Mouse (Mus musculus): ENCODE measurements around the gene Itgam. TPM values are rescaled to one million over a fixed set of nuclear protein-coding genes. Genes with fewer than 3 reads are reported as not detected.

Itgam gene
- total and polyA plus RNA-seq, 3 experiments = 0.07 to 0.30 (median 0.22) TPM

DNA sequence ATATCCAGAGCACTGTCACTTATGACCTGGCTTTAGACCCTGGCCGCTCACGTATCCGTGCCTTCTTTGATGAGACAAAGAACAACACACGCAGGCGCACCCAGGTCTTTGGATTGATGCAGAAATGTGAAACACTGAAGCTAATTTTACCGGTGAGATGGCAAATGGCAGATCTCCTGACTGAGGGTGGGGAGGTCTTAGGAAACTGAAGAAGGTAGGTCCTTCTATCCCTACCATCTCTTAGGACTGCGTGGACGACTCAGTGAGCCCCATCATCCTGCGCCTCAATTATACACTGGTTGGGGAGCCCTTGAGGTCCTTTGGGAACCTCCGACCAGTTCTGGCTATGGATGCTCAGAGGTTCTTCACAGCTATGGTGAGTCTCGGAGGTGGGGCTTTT lies 49.7 kb downstream of the Itgam start:
- Histone ChIP-seq H3K9me3 (replicated peaks) (no peaks in the 10 kb centered on the region), H3K4me1 (ENCODE audit: insufficient read depth, low read depth, low read length) (no peaks in the 10 kb centered on the region), H3K4me3 (ENCODE audit: low read depth, low read length) (no peak overlapping the region), H3K27me3 (ENCODE audit: insufficient read depth, low read length) (peaks cover 16% of the 10 kb centered on the region), H3K36me3 (replicated peaks) (no peaks in the 10 kb centered on the region)
- TF ChIP-seq GATA2 (IDR thresholded peaks at IDR 0.05; ENCODE audit: borderline replicate concordance, low read depth, low read length) (no peak), CTCF (IDR thresholded peaks at IDR 0.05; ENCODE audit: low read depth, low read length) (no peak), TAL1 (conservative IDR thresholded peaks at IDR 0.05; ENCODE audit: low read depth, low read length) (no peak), GATA1 (IDR thresholded peaks at IDR 0.05; ENCODE audit: borderline replicate concordance, low read length) (no peak), POLR2AphosphoS5 (IDR thresholded peaks at IDR 0.05; ENCODE audit: insufficient replicate concordance, low read depth, low read length) (no peak)
- ATAC-seq (ENCODE audit: extremely low read depth, insufficient number of reproducible peaks, low FRiP score, poor library complexity, severe bottlenecking) = no peak
- no peak for DNase-seq (ENCODE audit: low spot score)

GRCm38 (mm10) chr7:128114371-128115105 lies 52.1 kb downstream of the Itgam start:
- no peak for DNase-seq (ENCODE audit: low spot score)

GRCm38 (mm10) chr7:128115211-128115958 lies 52.9 kb downstream of the Itgam start:
- DNase-seq (ENCODE audit: low spot score) (no peak), ATAC-seq (ENCODE audit: extremely low read depth, insufficient number of reproducible peaks, low FRiP score, poor library complexity, severe bottlenecking) (no peak)
- no peaks in the 10 kb centered on the region for H3K4me1 ChIP-seq (ENCODE audit: insufficient read depth, low read depth, low read length)

More at GRCm38 (mm10) chr7:128114371-128115105, 52.1 kb downstream of the Itgam start:
- Histone ChIP-seq H3K4me3 (ENCODE audit: low read depth, low read length) (no peak overlapping the region), H3K27me3 (ENCODE audit: insufficient read depth, low read length) (peaks cover 10% of the 10 kb centered on the region), H3K36me3 (replicated peaks) (no peaks in the 10 kb centered on the region), H3K9me3 (replicated peaks) (no peaks in the 10 kb centered on the region), H3K4me1 (ENCODE audit: insufficient read depth, low read depth, low read length) (no peaks in the 10 kb centered on the region)
- no peak for ATAC-seq (ENCODE audit: extremely low read depth, insufficient number of reproducible peaks, low FRiP score, poor library complexity, severe bottlenecking)
- TF ChIP-seq GATA2 (IDR thresholded peaks at IDR 0.05; ENCODE audit: borderline replicate concordance, low read depth, low read length) (no peak), CTCF (IDR thresholded peaks at IDR 0.05; ENCODE audit: low read depth, low read length) (no peak), POLR2AphosphoS5 (IDR thresholded peaks at IDR 0.05; ENCODE audit: insufficient replicate concordance, low read depth, low read length) (no peak), GATA1 (IDR thresholded peaks at IDR 0.05; ENCODE audit: borderline replicate concordance, low read length) (no peak), TAL1 (conservative IDR thresholded peaks at IDR 0.05; ENCODE audit: low read depth, low read length) (no peak)

GRCm38 (mm10) chr7:128116396-128116795 lies 54.0 kb downstream of the Itgam start:
- no peaks in the 10 kb centered on the region for H3K36me3 ChIP-seq (replicated peaks)
- ATAC-seq (ENCODE audit: extremely low read depth, insufficient number of reproducible peaks, low FRiP score, poor library complexity, severe bottlenecking) = no peak
- no peak for TF ChIP-seq GATA1 (IDR thresholded peaks at IDR 0.05; ENCODE audit: borderline replicate concordance, low read length)
- TF ChIP-seq CTCF (IDR thresholded peaks at IDR 0.05; ENCODE audit: low read depth, low read length) = no peak
- TF ChIP-seq TAL1 (conservative IDR thresholded peaks at IDR 0.05; ENCODE audit: low read depth, low read length) = no peak
- no peak for TF ChIP-seq GATA2 (IDR thresholded peaks at IDR 0.05; ENCODE audit: borderline replicate concordance, low read depth, low read length)
- TF ChIP-seq POLR2AphosphoS5 (IDR thresholded peaks at IDR 0.05; ENCODE audit: insufficient replicate concordance, low read depth, low read length) = no peak
- no peaks in the 10 kb centered on the region for H3K4me1 ChIP-seq (ENCODE audit: insufficient read depth, low read depth, low read length)
- no peaks in the 10 kb centered on the region for H3K9me3 ChIP-seq (replicated peaks)
- H3K27me3 ChIP-seq (ENCODE audit: insufficient read depth, low read length) = peaks cover 10% of the 10 kb centered on the region
- DNase-seq (ENCODE audit: low spot score) = no peak
- no peak overlapping the region for H3K4me3 ChIP-seq (ENCODE audit: low read depth, low read length)

More at GRCm38 (mm10) chr7:128115211-128115958, 52.9 kb downstream of the Itgam start:
- H3K36me3 ChIP-seq (replicated peaks) = no peaks in the 10 kb centered on the region
- no peaks in the 10 kb centered on the region for H3K9me3 ChIP-seq (replicated peaks)
- TF ChIP-seq GATA2 (IDR thresholded peaks at IDR 0.05; ENCODE audit: borderline replicate concordance, low read depth, low read length) (no peak), TAL1 (conservative IDR thresholded peaks at IDR 0.05; ENCODE audit: low read depth, low read length) (no peak), GATA1 (IDR thresholded peaks at IDR 0.05; ENCODE audit: borderline replicate concordance, low read length) (no peak), CTCF (IDR thresholded peaks at IDR 0.05; ENCODE audit: low read depth, low read length) (no peak), POLR2AphosphoS5 (IDR thresholded peaks at IDR 0.05; ENCODE audit: insufficient replicate concordance, low read depth, low read length) (no peak)
- H3K4me3 ChIP-seq (ENCODE audit: low read depth, low read length) = no peak overlapping the region
- peaks cover 10% of the 10 kb centered on the region for H3K27me3 ChIP-seq (ENCODE audit: insufficient read depth, low read length)

DNA sequence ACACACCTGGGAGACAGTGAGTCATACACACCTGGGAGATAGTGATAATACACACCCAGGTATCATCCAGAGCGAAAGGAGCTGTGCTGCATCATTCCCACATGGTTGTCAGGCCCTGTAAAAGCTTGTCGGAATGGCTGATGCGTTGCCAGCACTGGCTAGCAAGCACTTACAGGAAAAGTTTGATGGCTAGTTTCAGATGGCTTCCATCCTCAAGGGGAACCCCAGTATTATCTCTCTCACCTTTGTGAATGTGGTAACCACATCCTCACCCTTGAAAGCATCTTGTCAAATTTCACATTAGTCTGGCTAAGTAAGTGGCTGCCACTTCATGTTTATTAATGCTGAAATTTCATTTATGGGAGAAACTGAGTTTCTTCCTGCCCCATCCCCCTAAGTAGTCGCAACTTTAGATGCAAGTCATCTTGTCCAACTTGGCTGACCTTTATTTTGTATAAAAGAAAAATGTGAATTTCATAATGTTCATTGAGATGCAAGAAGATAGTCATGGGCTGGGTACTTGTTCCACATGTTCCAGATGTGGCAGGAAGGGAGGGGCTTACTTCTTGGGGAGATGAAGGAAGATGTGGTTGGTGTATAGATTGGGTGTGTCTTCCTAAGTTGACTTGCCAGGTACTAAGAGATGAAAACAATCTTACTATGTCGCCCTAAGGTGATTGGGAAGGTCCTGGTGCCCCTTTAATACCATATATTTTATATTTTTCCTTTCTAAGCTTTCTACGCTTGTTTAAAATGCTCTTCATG lies 57.5 kb downstream of the Itgam start:
- no peak for DNase-seq (ENCODE audit: low spot score)
- no peaks in the 10 kb centered on the region for H3K4me1 ChIP-seq (ENCODE audit: insufficient read depth, low read depth, low read length)
- TF ChIP-seq TAL1 (conservative IDR thresholded peaks at IDR 0.05; ENCODE audit: low read depth, low read length) (no peak), GATA2 (IDR thresholded peaks at IDR 0.05; ENCODE audit: borderline replicate concordance, low read depth, low read length) (no peak), POLR2AphosphoS5 (IDR thresholded peaks at IDR 0.05; ENCODE audit: insufficient replicate concordance, low read depth, low read length) (no peak), CTCF (IDR thresholded peaks at IDR 0.05; ENCODE audit: low read depth, low read length) (no peak), GATA1 (IDR thresholded peaks at IDR 0.05; ENCODE audit: borderline replicate concordance, low read length) (no peak)
- no peak for ATAC-seq (ENCODE audit: extremely low read depth, insufficient number of reproducible peaks, low FRiP score, poor library complexity, severe bottlenecking)
- H3K9me3 ChIP-seq (replicated peaks) = no peaks in the 10 kb centered on the region
- H3K36me3 ChIP-seq (replicated peaks) = no peaks in the 10 kb centered on the region
- peaks cover 16% of the 10 kb centered on the region for H3K27me3 ChIP-seq (ENCODE audit: insufficient read depth, low read length)
- H3K4me3 ChIP-seq (ENCODE audit: low read depth, low read length) = no peak overlapping the region

Measured in G1E (cell line).